Comparison of ENCODE assay signal across 13 mouse cellular contexts in genomic region chr5:128703688-128704087, GRCm38 (mm10). TPM values are rescaled to one million over a fixed set of nuclear protein-coding genes. Genes with fewer than 3 reads are reported as not detected.
DNase-seq lines count a peak whose midpoint lies in the region; ATAC-seq and TF ChIP-seq lines count a peak whose summit lies in the region.
"Had no signal": no experiment of that assay in that cellular context is flagged by ENCODE, and none has a peak within 500 bp of the region (broad histone marks: within the 10 kb centered on the region; RNA-seq: fewer than 3 reads in every experiment).

No protein-coding gene starts in this region.

- ATAC-seq in hindbrain, embryonic 12.5 days (ENCODE audit: low FRiP score): 0 out of 2 replicates have a peak, but pooled peaks have one; percentile 44
- ATAC-seq in midbrain, embryonic 14.5 days (ENCODE audit: low FRiP score, low TSS enrichment): no peak
- no peak for ATAC-seq in granulocyte monocyte progenitor cell, adult 5-6 weeks (replicated peaks; ENCODE audit: poor library complexity, severe bottlenecking)

- no peaks in the 10 kb centered on the region for H3K36me3 ChIP-seq in heart, embryonic 10.5 days
- no peaks in the 10 kb centered on the region for H3K36me3 ChIP-seq in hindbrain, embryonic 12.5 days
- H3K36me3 ChIP-seq in midbrain, embryonic 14.5 days (ENCODE audit: control insufficient read depth, insufficient read depth, low read length): no peaks in the 10 kb centered on the region

- peak overlapping the region; percentile 22; the same call in 1 of the 2 replicates for H3K4me3 ChIP-seq in heart, embryonic 10.5 days
- H3K4me3 ChIP-seq in hindbrain, embryonic 12.5 days: no peak overlapping the region
- no peak overlapping the region for H3K4me3 ChIP-seq in midbrain, embryonic 14.5 days (replicated peaks; ENCODE audit: low read depth, low read length)

- H3K4me1 ChIP-seq in heart, embryonic 10.5 days: peaks cover 3% of the 10 kb centered on the region; the same call in 1 of the 2 replicates
- H3K4me1 ChIP-seq in hindbrain, embryonic 12.5 days: peaks cover 11% of the 10 kb centered on the region
- peaks cover 7% of the 10 kb centered on the region; the same call in 1 of the 2 replicates for H3K4me1 ChIP-seq in midbrain, embryonic 14.5 days (ENCODE audit: control insufficient read depth, insufficient read depth, low read length)

- TF ChIP-seq POLR2A in brain, embryonic 14.5 days (IDR thresholded peaks at IDR 0.05; ENCODE audit: borderline replicate concordance, extremely low read depth, insufficient read depth, insufficient read length, poor library complexity, severe bottlenecking): no peak

- intact Hi-C loops in heart, postnatal 36 days (cut with DNase I): no loop called here

- no peak for TF ChIP-seq CTCF in brain, embryonic 14.5 days (IDR thresholded peaks at IDR 0.05; ENCODE audit: borderline replicate concordance, extremely low read depth, insufficient read depth, insufficient read length)

- H3K4me2 ChIP-seq in hindbrain, embryonic 12.5 days (replicated peaks): peak overlapping the region; percentile 40
- H3K4me2 ChIP-seq in midbrain, embryonic 14.5 days (ENCODE audit: low read length): peak overlapping the region; percentile 29

- H3K9me3 ChIP-seq in heart, embryonic 10.5 days: no peaks in the 10 kb centered on the region
- peaks cover 7% of the 10 kb centered on the region; the same call in 1 of the 2 replicates for H3K9me3 ChIP-seq in hindbrain, embryonic 12.5 days (replicated peaks)
- H3K9me3 ChIP-seq in midbrain, embryonic 14.5 days (ENCODE audit: control insufficient read depth, low read length): no peaks in the 10 kb centered on the region

- H3K9ac ChIP-seq in hindbrain, embryonic 12.5 days: no peak overlapping the region
- H3K9ac ChIP-seq in midbrain, embryonic 14.5 days (replicated peaks; ENCODE audit: low read length): no peak overlapping the region

- H3K27ac ChIP-seq in heart, embryonic 10.5 days: no peak overlapping the region
- H3K27ac ChIP-seq in hindbrain, embryonic 12.5 days: peak overlapping the region; percentile 73
- peak overlapping the region; percentile 37; the same call in 1 of the 2 replicates for H3K27ac ChIP-seq in midbrain, embryonic 14.5 days (replicated peaks; ENCODE audit: low read depth, low read length)

- DNase-seq in heart, embryonic 10.5 days (ENCODE audit: low spot score): no peak
- DNase-seq in heart, postnatal 36 days: no peak
- peak; percentile 44 for DNase-seq in brain, embryonic 14.5 days (ENCODE audit: low read depth)
- DNase-seq in midbrain, embryonic 14.5 days: peak; percentile 45
- no peak for DNase-seq in lung, postnatal 36 days
- DNase-seq in frontal cortex, postnatal 36 days (ENCODE audit: low spot score in 2 of 2): no peak
- DNase-seq: adrenal gland, adult 8-10 months had no signal

- WGBS in heart, embryonic 10.5 days: 34% methylated on average over 10 of the region's 10 CpGs
- WGBS in hindbrain, embryonic 12.5 days: 10% methylated on average over 10 of the region's 10 CpGs
- WGBS in midbrain, embryonic 14.5 days: 5% methylated on average over 10 of the region's 10 CpGs

- no peaks in the 10 kb centered on the region for H3K27me3 ChIP-seq in heart, embryonic 10.5 days (ENCODE audit: insufficient read depth, poor library complexity, severe bottlenecking)
- H3K27me3 ChIP-seq in hindbrain, embryonic 12.5 days: no peaks in the 10 kb centered on the region
- no peaks in the 10 kb centered on the region for H3K27me3 ChIP-seq in midbrain, embryonic 14.5 days (ENCODE audit: control insufficient read depth, insufficient read depth, low read length)

RNA-seq across cellular contexts. Expression of gene Piwil1, which starts 1.4 kb away (rescaled TPM):
- polyA plus RNA-seq in heart, embryonic 10.5 days (2016; fragmentation: Nextera tagmentation; extraction: Ambion mirVana): not detected in 2 replicates
- not detected for total RNA-seq in heart, postnatal 36 days (2021)
- 0.24 and 0.30 TPM in 2 replicates for polyA plus RNA-seq in brain, embryonic 14.5 days (2012; rRNA removed)
- polyA plus RNA-seq in hindbrain, embryonic 12.5 days (2016; fragmentation: Nextera tagmentation; extraction: Ambion mirVana): 0.15 and 0.17 TPM in 2 replicates
- 0.20 and 0.38 TPM in 2 replicates for polyA plus RNA-seq in midbrain, embryonic 14.5 days (2014; fragmentation: Nextera tagmentation; extraction: Ambion mirVana)
- not detected in 2 replicates for total RNA-seq in granulocyte monocyte progenitor cell, adult 5-6 weeks (2014; fragmentation: Nextera tagmentation)
- total RNA-seq in granulocyte monocyte progenitor cell, adult 5-6 weeks (2017): not detected in 2 replicates
- total RNA-seq: adrenal gland, adult 8-10 months; megakaryocyte, adult 5-6 weeks had no signal
- polyA plus RNA-seq: C2C12; large intestine, adult 2 months; limb, embryonic 11.5 days had no signal

Comparison
In these comparisons a context has a peak if more than half of its experiments do, and no peak if none do; other contexts are left out.
1. DNase-seq: peak in brain, embryonic 14.5 days (single experiment) and midbrain, embryonic 14.5 days (single experiment); none in heart, embryonic 10.5 days (single experiment), heart, postnatal 36 days (0 of 2), lung, postnatal 36 days (single experiment) and frontal cortex, postnatal 36 days (0 of 2).